Mouse (Mus musculus) MEL (cell line): ENCODE measurements around the gene Itgb2. TPM values are rescaled to one million over a fixed set of nuclear protein-coding genes. Genes with fewer than 3 reads are reported as not detected.

Experiments used
- DNase-seq: peaks from one replicate; pipeline ENCODE4 v3.0.0; 2011; ENCODE audit warnings: low read depth, low spot score
- H3K27ac ChIP-seq: 2 replicates; pipeline ENCODE4 v1.5.1; 2012; ENCODE audit warnings: low read depth, mild to moderate bottlenecking, control low read depth, low read length, moderate library complexity; ENCODE audit not compliant: control insufficient read depth
- H3K27me3 ChIP-seq, 2 experiments: fragments of 150-350 bp in 1 of 2; sonication (generic) in 1 of 2; 2 replicates each; pipeline ENCODE4 v1.6.1; 2012; ENCODE audit warnings: low read length in 2 of 2, mild to moderate bottlenecking in 2 of 2, improper control_type of control experiment in 1 of 2, moderate library complexity in 1 of 2; ENCODE audit not compliant: insufficient read depth in 2 of 2, control insufficient read depth in 1 of 2
- H3K36me3 ChIP-seq, 2 experiments: 2 replicates each; pipeline ENCODE4 v1.6.1; 2012 to 2014; ENCODE audit warnings: low read length in 2 of 2, improper control_type of control experiment in 1 of 2, inconsistent platforms in 1 of 2, mild to moderate bottlenecking in 1 of 2; ENCODE audit not compliant: insufficient read depth in 2 of 2, control insufficient read depth in 1 of 2
- H3K4me1 ChIP-seq, 2 experiments: fragments of 150-350 bp in 1 of 2; sonication (generic) in 1 of 2; 2 replicates each; pipeline ENCODE4 v1.6.1; 2012; ENCODE audit warnings: low read length in 2 of 2, improper control_type of control experiment in 1 of 2, mild to moderate bottlenecking in 1 of 2; ENCODE audit not compliant: insufficient read depth in 2 of 2, control insufficient read depth in 1 of 2
- H3K4me3 ChIP-seq, 2 experiments: fragments of 150-350 bp in 1 of 2; sonication (generic) in 1 of 2; 2 replicates each; pipeline ENCODE4 v1.5.1; 2012; ENCODE audit warnings: low read depth in 2 of 2, low read length in 2 of 2, mild to moderate bottlenecking in 2 of 2, moderate library complexity in 2 of 2, control low read depth in 1 of 2, improper control_type of control experiment in 1 of 2; ENCODE audit not compliant: control insufficient read depth in 1 of 2, insufficient read depth in 1 of 2
- H3K79me2 ChIP-seq: 2 replicates; pipeline ENCODE4 v1.6.1; 2012; ENCODE audit warnings: mild to moderate bottlenecking, low read length, moderate library complexity; ENCODE audit not compliant: control insufficient read depth, poor library complexity, insufficient read depth
- H3K9ac ChIP-seq: 2 replicates; pipeline ENCODE4 v1.6.1; 2012; ENCODE audit warnings: low read depth, mild to moderate bottlenecking, control low read depth, low read length, moderate library complexity; ENCODE audit not compliant: control insufficient read depth, poor library complexity, severe bottlenecking
- H3K9me3 ChIP-seq: fragments of 150-350 bp; sonication (generic); replicated peaks from 2 replicates; pipeline ENCODE4 v1.6.1; 2012; ENCODE audit warnings: mild to moderate bottlenecking, low read length, improper control_type of control experiment, moderate library complexity; ENCODE audit not compliant: insufficient read depth
- BHLHE40 ChIP-seq: IDR thresholded peaks from 2 replicates; pipeline ENCODE4 v1.6.1; 2012; ENCODE audit warnings: low read depth, mild to moderate bottlenecking, inconsistent platforms, low read length, improper control_type of control experiment, borderline replicate concordance
- E2F4 ChIP-seq: IDR thresholded peaks from 2 replicates; pipeline ENCODE4 v1.6.1; 2011; ENCODE audit warnings: low read depth, low read length, improper control_type of control experiment, borderline replicate concordance
- EP300 ChIP-seq, 2 experiments: IDR thresholded peaks; 2 replicates each; pipeline ENCODE4 v1.6.1; 2011; ENCODE audit warnings: improper control_type of control experiment in 2 of 2, low read length in 2 of 2, low read depth in 1 of 2, mild to moderate bottlenecking in 1 of 2
- ETS1 ChIP-seq: IDR thresholded peaks from 2 replicates; pipeline ENCODE4 v1.6.1; 2012; ENCODE audit warnings: low read depth, mild to moderate bottlenecking, inconsistent platforms, low read length, improper control_type of control experiment, moderate library complexity
- HCFC1 ChIP-seq: IDR thresholded peaks from 2 replicates; pipeline ENCODE4 v1.6.1; 2012; ENCODE audit warnings: low read depth, mild to moderate bottlenecking, inconsistent platforms, low read length, improper control_type of control experiment, moderate library complexity
- JUND ChIP-seq: IDR thresholded peaks from 2 replicates; pipeline ENCODE4 v1.6.1; 2011; ENCODE audit warnings: low read depth, mild to moderate bottlenecking, improper control_type of control experiment, low read length
- KAT2A ChIP-seq: conservative IDR thresholded peaks from 2 replicates; pipeline ENCODE4 v1.6.1; 2012; ENCODE audit warnings: low read depth, low read length, improper control_type of control experiment, inconsistent platforms
- MAFK ChIP-seq: IDR thresholded peaks from 2 replicates; pipeline ENCODE4 v1.6.1; 2011; ENCODE audit warnings: low read depth, mild to moderate bottlenecking, low read length, improper control_type of control experiment, borderline replicate concordance
- MAZ ChIP-seq: IDR thresholded peaks from 2 replicates; pipeline ENCODE4 v1.6.1; 2012; ENCODE audit warnings: low read depth, mild to moderate bottlenecking, inconsistent platforms, low read length, improper control_type of control experiment
- MXI1 ChIP-seq: IDR thresholded peaks from 2 replicates; pipeline ENCODE4 v1.6.1; 2011; ENCODE audit warnings: mild to moderate bottlenecking, low read depth, low read length, improper control_type of control experiment
- MYB ChIP-seq: IDR thresholded peaks from 2 replicates; pipeline ENCODE4 v1.6.1; 2011; ENCODE audit warnings: mild to moderate bottlenecking, low read depth, low read length, improper control_type of control experiment
- POLR2AphosphoS2 ChIP-seq: IDR thresholded peaks from 2 replicates; pipeline ENCODE4 v1.6.1; 2011; ENCODE audit warnings: low read length, improper control_type of control experiment
- POLR2AphosphoS5 ChIP-seq: IDR thresholded peaks from 2 replicates; pipeline ENCODE4 v1.6.1; 2012; ENCODE audit warnings: low read depth, borderline replicate concordance, mild to moderate bottlenecking, inconsistent platforms, low read length, moderate library complexity, mixed read lengths
- SMC3 ChIP-seq: IDR thresholded peaks from 2 replicates; pipeline ENCODE4 v1.6.1; 2011; ENCODE audit warnings: low read depth, low read length, improper control_type of control experiment
- TAL1 ChIP-seq: IDR thresholded peaks from 2 replicates; pipeline ENCODE4 v1.6.1; 2012; ENCODE audit warnings: mild to moderate bottlenecking, inconsistent platforms, low read length, moderate library complexity, mixed read lengths
- TBP ChIP-seq: IDR thresholded peaks from 2 replicates; pipeline ENCODE4 v1.8.0; 2011; ENCODE audit warnings: low read depth, low read length, improper control_type of control experiment
- UBTF ChIP-seq: IDR thresholded peaks from 2 replicates; pipeline ENCODE4 v1.6.1; 2012; ENCODE audit warnings: low read depth, mild to moderate bottlenecking, inconsistent platforms, low read length, improper control_type of control experiment, moderate library complexity, borderline replicate concordance; ENCODE audit not compliant: insufficient read depth
- ZC3H11A ChIP-seq: IDR thresholded peaks from 2 replicates; pipeline ENCODE4 v1.6.1; 2012; ENCODE audit warnings: low read depth, mild to moderate bottlenecking, inconsistent platforms, low read length, improper control_type of control experiment
- ZMIZ1 ChIP-seq: IDR thresholded peaks from 2 replicates; pipeline ENCODE4 v1.6.1; 2012; ENCODE audit warnings: low read depth, mild to moderate bottlenecking, inconsistent platforms, low read length, improper control_type of control experiment, moderate library complexity
- ZNF384 ChIP-seq: IDR thresholded peaks from 2 replicates; pipeline ENCODE4 v1.6.1; 2012; ENCODE audit warnings: low read depth, mild to moderate bottlenecking, inconsistent platforms, low read length, improper control_type of control experiment
- polyA plus RNA-seq, 2 experiments: library from polyadenylated mRNA; stranded (reverse) in 1 of 2; unstranded in 1 of 2; fragments of >175 nt in 1 of 2; fragments of >200 nt in 1 of 2; gene quantifications; 2 replicates each; pipeline versions ENCODE4 v1.2.1 to v1.2.4; 2012; ENCODE audit warnings: low replicate concordance in 2 of 2, low read depth in 1 of 2; ENCODE audit not compliant: insufficient read length in 2 of 2, insufficient read depth in 1 of 2, missing spikeins in 1 of 2
- total RNA-seq: library from RNA; depleted of rRNA; stranded (reverse); fragments of 300-350 nt; gene quantifications from 2 replicates; pipeline ENCODE4 v1.2.3, GENCODE M21; 2012

Itgb2 gene
- total and polyA plus RNA-seq, 3 experiments: 36.9 to 45.8 TPM; not detected in 1

- Histone ChIP-seq H3K79me2 (peaks cover 6% of the 10 kb centered on the region), H3K4me3 (no peak overlapping the region), H3K27ac (no peak overlapping the region), H3K9ac (no peak overlapping the region), H3K9me3 (no peaks in the 10 kb centered on the region), H3K27me3 (no peaks in the 10 kb centered on the region), H3K36me3 (peaks cover 0 to 6% of the 10 kb centered on the region in 2 experiments; a peak in 3 of 4 replicates), H3K4me1 (peaks cover 0 to 9% of the 10 kb centered on the region in 2 experiments; a peak in 1 of 4 replicates)
- TF ChIP-seq UBTF (no peak), KAT2A (no peak), ZNF384 (no peak), TBP (no peak), MYB (no peak), POLR2AphosphoS5 (no peak), ZMIZ1 (no peak), MXI1 (no peak), HCFC1 (no peak), BHLHE40 (no peak), POLR2AphosphoS2 (no peak), MAFK (no peak), E2F4 (no peak), ETS1 (no peak), TAL1 (no peak), MAZ (no peak), JUND (no peak), ZC3H11A (no peak), EP300 (IDR thresholded peaks at IDR 0.05; ENCODE audit: low read depth in 1 of 2, low read length in 2 of 2) (no peak), SMC3 (no peak)
- no peak for DNase-seq
These were observed 7.5 kb downstream of the Itgb2 start for GRCm38 (mm10) chr10:77537215-77538209.
